9 mouse cellular contexts compared by ENCODE assay signal in the genomic region with DNA sequence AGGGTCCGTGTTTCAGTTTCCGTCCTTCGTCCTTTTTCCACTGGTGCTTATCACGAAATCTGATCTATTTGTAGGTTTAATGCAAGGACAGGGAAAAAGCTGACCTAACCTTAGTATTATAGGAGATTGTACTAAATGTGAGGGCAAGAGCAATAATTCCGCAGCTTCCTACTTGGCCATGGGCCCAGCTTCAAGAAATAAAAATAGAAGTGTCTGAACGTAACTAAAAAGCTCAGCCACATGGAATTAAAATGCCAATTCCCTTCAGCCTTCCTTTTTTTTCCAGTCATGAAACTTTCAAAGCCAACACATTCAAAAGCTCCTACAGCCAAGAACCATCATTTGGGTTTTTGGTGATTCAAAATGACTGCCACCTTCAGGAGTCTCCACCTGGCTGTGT.
DNase-seq lines count a peak whose midpoint lies in the region; ATAC-seq lines count a peak whose summit lies in the region.
"Had no signal": no experiment of that assay in that cellular context is flagged by ENCODE, and none has a peak within 500 bp of the region (broad histone marks: within the 10 kb centered on the region; RNA-seq: fewer than 3 reads in every experiment).

No protein-coding gene starts in this region.

- no peak overlapping the region for H3K4me3 ChIP-seq in midbrain, embryonic 15.5 days

- ATAC-seq in CD4-positive, CD25-positive, alpha-beta regulatory T cell, adult 4 months, result no peak
- no peak for ATAC-seq in midbrain, embryonic 15.5 days (replicated peaks)
- ATAC-seq: liver, postnatal 0 days had no signal

- H3K4me2 ChIP-seq in midbrain, embryonic 15.5 days, result no peak overlapping the region

- no peaks in the 10 kb centered on the region for H3K27me3 ChIP-seq in midbrain, embryonic 15.5 days (replicated peaks)

- H3K27ac ChIP-seq in midbrain, embryonic 15.5 days, result no peak overlapping the region

- 81% methylated on average over 6 of the region's 6 CpGs for WGBS in midbrain, embryonic 15.5 days

- no peak overlapping the region for H3K9ac ChIP-seq in midbrain, embryonic 15.5 days
- H3K9ac ChIP-seq: liver, postnatal 0 days had no signal

- peak; percentile 48 for DNase-seq in NIH3T3 (ENCODE audit: low read depth)
- DNase-seq in adrenal gland, postnatal 14 days, result peak; percentile 14
- peak; percentile 60 for DNase-seq in heart, adult 8-10 months (ENCODE audit: low spot score)
- DNase-seq in kidney, postnatal 10 days, result peak; percentile 48
- DNase-seq in frontal cortex, postnatal 10 days (ENCODE audit: low spot score in 2 of 2), result no peak
- no peak for DNase-seq in spleen, adult 18-20 months
- DNase-seq: liver, postnatal 0 days had no signal

- H3K36me3 ChIP-seq in midbrain, embryonic 15.5 days (replicated peaks), result no peaks in the 10 kb centered on the region

- no peaks in the 10 kb centered on the region for H3K4me1 ChIP-seq in midbrain, embryonic 15.5 days

- H3K9me3 ChIP-seq in midbrain, embryonic 15.5 days, result no peaks in the 10 kb centered on the region

Comparison
In these comparisons a context has a peak if more than half of its experiments do, and no peak if none do; other contexts are left out.
1. DNase-seq: peak in NIH3T3 (single experiment), adrenal gland, postnatal 14 days (single experiment), heart, adult 8-10 months (single experiment) and kidney, postnatal 10 days (single experiment); none in frontal cortex, postnatal 10 days (0 of 2) and spleen, adult 18-20 months (0 of 2).